Mouse (Mus musculus) lung, adult 2 months (tissue): ENCODE results near the gene Emc8.

Experiments used
- CTCF ChIP-seq: fragments of 200-500 bp; IDR thresholded peaks from 2 replicates; pipeline ENCODE4 v1.5.1; 2011; ENCODE audit warnings: mild to moderate bottlenecking, low read length, control low read depth; ENCODE audit not compliant: insufficient read depth
- POLR2A ChIP-seq: fragments of 200-500 bp; IDR thresholded peaks from 2 replicates; pipeline ENCODE4 v1.6.1; 2011; ENCODE audit warnings: low read depth, mild to moderate bottlenecking, control low read depth, low read length, borderline replicate concordance; ENCODE audit errors: extremely low read depth

- TF ChIP-seq POLR2A (no peak), CTCF (no peak)
These were observed 20.8 kb downstream of the Emc8 start, which contains the start of gene 1190005I06Rik for GRCm38 (mm10) chr8:120647532-120647931.
